ENCODE assay signal across 16 mouse cellular contexts in the genomic region with DNA sequence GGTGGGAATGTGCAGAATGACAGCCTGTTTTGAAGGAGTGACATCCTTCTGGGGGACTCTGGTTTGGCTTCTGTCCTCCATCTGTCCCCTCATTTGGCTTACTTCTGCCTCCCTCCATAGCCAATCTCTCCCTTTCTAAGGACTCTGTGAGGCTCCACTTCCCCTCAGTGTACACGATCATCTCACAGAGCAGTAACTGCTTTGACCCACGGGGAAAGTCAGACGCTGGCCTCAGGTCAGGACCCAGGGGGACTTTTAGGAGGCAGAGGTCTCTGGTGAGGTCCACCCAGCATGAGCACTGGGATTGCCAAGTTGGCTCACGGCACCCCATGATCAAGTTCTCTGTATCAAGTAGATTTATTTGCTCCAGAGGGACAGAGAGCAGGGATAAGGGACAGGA.
"Had no signal": no experiment of that assay in that cellular context is flagged by ENCODE, and none has a peak within 500 bp of the region (broad histone marks: within the 10 kb centered on the region; RNA-seq: fewer than 3 reads in every experiment).

No protein-coding gene starts in this region.

- H3K4me1 ChIP-seq: stomach, embryonic 15.5 days had no signal

- H3K27me3 ChIP-seq: neural tube, embryonic 13.5 days; neural tube, embryonic 15.5 days; stomach, embryonic 15.5 days had no signal

- H3K27ac ChIP-seq: neural tube, embryonic 13.5 days; neural tube, embryonic 15.5 days; stomach, embryonic 15.5 days; stomach, postnatal 0 days had no signal

- H3K4me2 ChIP-seq: neural tube, embryonic 13.5 days; neural tube, embryonic 15.5 days; stomach, embryonic 15.5 days had no signal

- H3K4me3 ChIP-seq: neural tube, embryonic 13.5 days; neural tube, embryonic 15.5 days; stomach, embryonic 15.5 days had no signal

- H3K9me3 ChIP-seq: neural tube, embryonic 13.5 days; neural tube, embryonic 15.5 days; stomach, embryonic 15.5 days had no signal

- DNase-seq: retina, postnatal 1 day; right cerebral cortex, adult 18-20 months; right cerebral cortex, postnatal 14 days; right cerebral cortex, postnatal 25 days; right cerebral cortex, postnatal 4 days; spleen, adult 18-20 months; thymus, adult 18-20 months; thymus, adult 2 months; thymus, postnatal 14 days; thymus, postnatal 25 days; thymus, postnatal 36 days; thymus, postnatal 4 days had no signal

- H3K9ac ChIP-seq: neural tube, embryonic 13.5 days; neural tube, embryonic 15.5 days; stomach, embryonic 15.5 days had no signal
